Mouse (Mus musculus) frontal cortex, adult (tissue): ENCODE measurements at regions not wholly inside any gene's neighbourhood (a gene's known extent, or its start where the extent isn't known, plus 50 kb on each side); places are given as distances from the start of the nearest gene placed in this dataset.

Experiments
- ATAC-seq: cut with Nextera tagmentation; 2 replicates; pipeline ENCODE4 v1.9.2; 2017; ENCODE audit warnings: mild to moderate bottlenecking, moderate library complexity, mixed read lengths; ENCODE audit not compliant: low TSS enrichment

- ATAC-seq: no peak
Measured at GRCm38 (mm10) chr1:35961923-35962322, 106.3 kb upstream of the Hs6st1 start.

- ATAC-seq: no peak
Measured at GRCm38 (mm10) chr1:35968489-35968888, 99.7 kb upstream of the Hs6st1 start.

- no peak for ATAC-seq
Measured at GRCm38 (mm10) chr1:35971435-35972189, 96.6 kb upstream of the Hs6st1 start.

- ATAC-seq: no peak
Measured at GRCm38 (mm10) chr1:35972190-35972584, 96.0 kb upstream of the Hs6st1 start.

DNA sequence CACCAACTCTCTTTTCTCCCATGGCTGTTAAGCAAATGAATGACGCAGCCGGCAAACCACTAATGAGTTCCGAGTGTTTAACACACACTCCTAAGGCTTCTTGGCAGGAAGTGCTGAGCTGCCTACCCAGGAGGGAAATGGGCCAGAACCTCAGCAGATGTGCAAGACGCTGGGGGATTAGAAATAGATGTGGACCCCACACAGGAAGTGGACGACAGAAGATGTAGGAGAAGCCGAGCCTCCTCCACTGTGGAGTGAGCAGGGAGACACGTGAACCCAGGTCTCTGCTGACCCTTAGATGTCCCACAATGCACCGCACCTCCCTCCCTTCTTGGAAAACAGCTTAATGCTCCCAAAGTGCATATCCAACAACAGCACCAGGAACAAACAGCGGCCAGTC lies 94.8 kb upstream of the Hs6st1 start:
- peak; percentile 31; the same call in 1 of the 2 replicates for ATAC-seq

DNA sequence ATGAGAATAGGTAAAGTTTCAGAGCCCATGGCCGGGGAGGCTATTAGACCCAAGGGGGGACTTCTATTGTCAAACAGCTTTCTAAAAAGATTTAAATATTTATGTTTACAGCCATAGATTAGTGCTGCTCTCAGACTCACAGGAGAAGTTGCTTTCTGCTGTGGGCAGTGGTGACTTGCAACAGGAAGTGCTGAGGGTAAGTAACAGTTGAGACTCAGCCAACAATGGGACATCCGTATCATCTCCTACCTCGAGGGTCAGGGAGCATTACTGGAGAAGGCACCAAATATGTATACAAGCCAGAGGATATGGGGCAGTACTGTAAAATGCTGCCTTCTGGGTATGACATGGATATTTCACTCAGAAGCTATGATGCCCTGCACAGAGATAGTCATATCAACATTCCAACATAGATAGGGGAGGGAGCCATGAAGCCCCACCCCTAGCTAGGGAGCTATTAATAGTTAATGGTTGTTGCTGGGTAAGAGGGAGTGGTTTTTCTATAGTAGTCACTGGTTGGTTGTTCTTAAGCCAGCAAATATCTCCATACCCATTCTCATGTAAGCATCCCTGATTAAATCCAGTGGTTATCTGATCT lies 92.5 kb upstream of the Hs6st1 start:
- ATAC-seq: no peak

DNA sequence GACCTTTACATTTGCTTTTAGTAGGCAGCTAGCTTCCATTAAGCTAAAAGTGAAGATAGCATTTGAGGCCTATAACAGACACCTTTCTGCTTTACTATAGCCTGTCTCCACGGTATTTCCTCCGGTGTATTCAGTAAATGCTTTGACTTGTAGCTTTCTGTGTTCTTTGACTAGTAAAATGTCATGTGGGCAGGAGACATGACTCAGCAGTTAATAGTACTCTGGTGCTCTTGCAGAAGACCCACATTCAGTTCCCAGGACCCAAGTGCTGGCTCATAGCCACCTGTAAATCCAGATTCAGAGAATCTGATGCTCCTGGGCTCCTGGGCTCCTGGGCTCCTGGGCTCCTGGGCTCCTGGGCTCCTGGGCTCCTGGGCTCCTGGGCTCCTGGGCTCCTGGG lies 91.7 kb upstream of the Hs6st1 start:
- ATAC-seq: no peak

- no peak for ATAC-seq
Measured at GRCm38 (mm10) chr1:35978116-35978515, 90.1 kb upstream of the Hs6st1 start.

- no peak for ATAC-seq
Measured at GRCm38 (mm10) chr1:35978766-35979165, 89.4 kb upstream of the Hs6st1 start.

DNA sequence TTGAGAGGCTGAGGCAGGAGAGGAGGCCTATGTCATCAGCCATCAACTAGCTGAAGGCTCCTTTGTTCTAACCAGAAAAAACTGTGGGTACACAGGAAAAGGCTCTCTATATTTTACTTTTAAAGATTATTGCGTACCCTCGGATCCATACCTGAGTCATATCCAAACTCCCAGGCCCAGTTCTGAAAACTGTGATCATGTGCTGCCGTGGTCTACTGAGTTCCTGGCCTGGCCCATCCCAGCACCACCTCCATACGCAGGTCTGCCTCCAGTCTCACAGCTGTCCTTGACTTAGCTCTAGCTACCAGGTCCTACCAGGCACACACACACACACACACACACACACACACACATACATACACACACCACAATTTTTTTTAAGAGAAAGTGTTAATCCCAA lies 87.0 kb upstream of the Hs6st1 start:
- ATAC-seq: no peak

DNA sequence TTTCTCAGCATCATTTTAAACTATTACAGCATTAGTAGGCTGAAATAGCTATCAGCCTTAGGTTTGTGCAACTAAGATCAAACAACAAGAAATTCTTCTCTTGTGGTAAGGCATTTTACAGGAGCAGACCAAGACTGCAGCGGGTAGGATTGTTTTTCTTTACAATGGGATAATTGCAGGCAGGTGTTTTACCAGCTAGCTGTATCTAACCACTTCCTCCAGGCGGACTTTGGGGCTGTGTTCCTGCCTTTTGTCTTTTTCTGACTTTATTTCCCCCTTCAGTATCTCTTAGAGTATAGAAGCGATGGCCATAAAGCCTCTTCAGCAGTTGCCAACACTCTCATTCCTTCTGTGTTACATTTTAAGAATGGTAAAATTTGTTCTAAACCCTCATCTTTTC lies 84.8 kb upstream of the Hs6st1 start:
- ATAC-seq: no peak

DNA sequence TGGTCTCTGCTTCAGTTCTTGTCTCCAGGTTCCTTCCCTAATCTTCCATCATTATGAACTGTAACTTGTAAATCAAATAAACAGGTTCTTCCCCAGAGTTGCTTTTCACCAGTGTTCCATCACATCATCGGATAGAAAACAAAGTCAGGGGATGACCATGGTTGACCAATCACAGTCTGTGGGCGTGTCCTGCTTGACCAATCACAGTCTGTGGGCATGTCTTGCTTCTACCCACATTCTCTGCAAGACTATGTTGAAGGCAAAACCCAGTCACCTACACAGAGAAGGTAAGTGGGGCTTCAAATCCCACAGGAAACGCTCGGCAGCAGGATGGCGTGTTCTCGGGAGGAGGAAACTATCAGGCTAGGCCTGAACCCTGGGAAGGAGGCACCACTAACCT lies 82.9 kb upstream of the Hs6st1 start:
- ATAC-seq: no peak

DNA sequence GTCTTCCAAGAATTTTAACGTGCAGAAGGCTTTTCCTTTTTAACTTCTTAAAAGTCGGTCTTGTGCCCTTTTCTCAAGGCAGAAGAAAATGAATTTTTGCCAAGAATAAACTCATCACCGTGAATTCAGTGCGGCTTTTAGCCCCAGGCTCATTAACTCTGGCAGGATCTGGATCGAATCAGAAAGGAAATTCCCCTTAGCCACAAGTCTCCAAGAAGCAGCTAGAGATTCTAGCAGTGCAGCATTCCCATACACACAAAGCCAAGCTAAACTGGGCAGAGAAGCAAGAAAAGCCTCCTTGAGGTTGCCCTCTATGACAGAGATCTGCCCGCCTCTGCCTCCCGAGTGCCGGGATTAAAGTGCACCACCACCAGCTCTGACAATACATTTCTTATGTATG lies 81.5 kb upstream of the Hs6st1 start:
- no peak for ATAC-seq

DNA sequence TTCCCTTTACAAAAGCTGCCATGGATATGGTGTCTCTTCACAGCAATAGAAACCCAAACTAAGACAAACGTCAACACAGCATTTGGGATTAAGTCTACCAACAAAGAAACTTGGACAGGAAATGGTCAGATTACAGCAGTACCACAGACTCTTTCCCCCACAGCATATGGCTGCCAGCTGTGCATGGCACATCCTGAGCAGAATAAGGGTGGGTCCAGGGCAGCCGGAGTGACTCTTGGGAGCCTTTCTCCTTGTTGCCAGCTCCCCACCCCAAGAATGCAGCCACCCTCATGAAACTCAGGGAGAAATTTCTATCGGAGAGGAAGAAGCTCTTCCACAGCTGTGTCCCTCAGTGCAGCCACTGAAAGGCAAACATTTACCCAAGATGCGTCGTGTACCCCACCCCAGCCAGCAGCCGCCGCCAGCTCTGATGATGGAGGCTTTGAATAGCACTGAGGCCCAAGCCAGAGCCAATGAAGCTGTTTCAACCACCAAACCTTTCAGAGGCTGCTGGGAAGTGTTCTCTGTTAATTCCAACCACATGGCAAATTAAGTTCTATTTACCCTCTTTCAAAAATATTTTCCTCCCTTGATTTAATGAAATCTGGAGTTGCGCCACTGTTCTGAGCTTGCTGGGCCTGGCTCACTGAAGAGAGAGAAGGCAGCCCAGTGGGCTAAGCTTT lies 75.8 kb upstream of the Hs6st1 start:
- ATAC-seq: no peak

DNA sequence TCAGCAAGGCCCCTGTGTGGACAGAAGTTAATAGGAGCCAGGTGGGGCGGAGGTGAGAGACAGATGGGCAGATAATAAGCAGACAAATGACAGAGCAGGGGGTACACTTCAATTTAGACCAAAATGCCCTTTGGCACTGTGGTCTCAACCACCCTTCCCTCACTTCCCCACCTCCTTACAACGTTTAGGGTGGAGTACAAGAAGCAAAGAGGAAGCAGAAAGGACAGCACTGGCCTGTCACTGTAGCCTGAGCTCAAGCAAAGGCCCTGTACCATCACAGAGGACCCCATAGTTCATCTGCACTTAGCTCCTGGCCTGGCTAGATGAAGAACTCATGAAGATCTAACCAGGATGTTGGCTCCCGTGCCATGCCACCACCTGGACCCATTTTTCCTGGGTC lies 75.3 kb upstream of the Hs6st1 start:
- no peak for ATAC-seq

DNA sequence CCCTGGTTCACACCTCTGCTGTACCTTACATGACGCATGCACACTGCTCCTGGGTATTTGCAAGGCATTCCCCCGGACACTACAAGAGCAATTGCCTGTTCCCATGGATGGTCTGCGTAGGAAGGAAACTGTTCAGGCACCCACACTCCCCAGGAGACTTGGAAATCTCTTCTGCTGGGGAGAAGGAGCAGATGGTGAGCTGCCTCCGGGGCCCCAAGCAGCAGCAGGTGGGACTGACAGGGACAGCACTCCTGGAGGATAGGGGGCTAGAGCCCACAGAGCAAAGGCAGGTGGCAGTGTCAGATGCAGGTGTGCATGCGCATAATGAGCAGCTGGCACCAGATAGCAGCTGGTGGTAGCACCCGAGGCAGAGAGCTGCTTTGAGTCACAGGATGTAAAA lies 72.5 kb upstream of the Hs6st1 start:
- peak; percentile 95 for ATAC-seq

DNA sequence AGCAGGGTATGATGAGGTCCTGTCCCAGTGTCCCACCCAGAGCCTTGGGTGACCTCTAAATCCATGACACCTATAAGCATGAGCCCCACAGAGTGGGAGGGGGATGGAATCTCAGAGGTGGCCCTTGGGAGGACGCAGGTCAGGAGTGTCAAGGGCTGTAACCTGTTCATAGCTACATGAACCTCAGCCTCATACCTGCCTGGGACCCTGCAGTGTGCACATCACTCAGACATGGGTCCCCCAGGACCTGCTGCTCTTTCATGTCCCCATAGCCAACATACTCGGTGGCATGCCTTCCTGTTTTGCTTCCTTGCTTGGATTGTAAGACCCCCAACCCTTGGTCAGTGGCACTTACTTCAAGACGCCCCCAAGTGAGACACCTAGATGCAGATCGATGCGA lies 66.9 kb upstream of the Hs6st1 start:
- no peak for ATAC-seq

- ATAC-seq: no peak
Measured at GRCm38 (mm10) chr1:36001821-36002220, 66.4 kb upstream of the Hs6st1 start.

GRCm38 (mm10) chr1:36003592-36003991 lies 64.6 kb upstream of the Hs6st1 start:
- ATAC-seq: no peak

GRCm38 (mm10) chr1:36008598-36008997 lies 59.6 kb upstream of the Hs6st1 start:
- no peak for ATAC-seq

DNA sequence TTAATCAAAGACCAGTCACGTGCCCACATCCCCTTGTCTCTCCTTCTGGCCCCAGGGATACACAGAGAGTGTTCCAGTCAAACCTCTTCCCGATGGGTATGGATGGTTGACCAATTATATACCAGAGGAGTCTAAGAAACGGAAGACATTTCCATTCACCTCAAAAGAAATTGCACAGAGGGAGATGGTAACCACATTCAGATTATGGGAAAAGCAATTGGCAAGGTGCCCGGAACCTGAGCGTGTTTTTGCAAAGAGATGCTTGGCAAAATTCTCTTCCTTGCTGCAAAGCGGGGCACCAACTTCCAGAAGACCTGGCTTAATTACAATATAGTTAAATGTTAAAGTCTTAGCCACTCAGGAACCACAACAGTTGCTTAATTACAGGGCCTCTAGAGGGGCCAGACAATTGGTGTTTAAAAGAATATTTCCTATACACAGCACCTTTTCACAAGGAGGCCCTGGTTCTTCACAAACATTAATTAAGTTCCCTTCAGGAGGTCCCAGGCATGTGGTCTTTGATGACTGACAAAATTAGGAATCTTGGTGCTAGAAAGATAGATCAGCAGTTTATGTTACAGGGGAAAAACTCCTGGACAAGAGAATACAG lies 59.1 kb upstream of the Hs6st1 start:
- 0 out of 2 replicates have a peak, but pooled peaks have one; percentile 52 for ATAC-seq

DNA sequence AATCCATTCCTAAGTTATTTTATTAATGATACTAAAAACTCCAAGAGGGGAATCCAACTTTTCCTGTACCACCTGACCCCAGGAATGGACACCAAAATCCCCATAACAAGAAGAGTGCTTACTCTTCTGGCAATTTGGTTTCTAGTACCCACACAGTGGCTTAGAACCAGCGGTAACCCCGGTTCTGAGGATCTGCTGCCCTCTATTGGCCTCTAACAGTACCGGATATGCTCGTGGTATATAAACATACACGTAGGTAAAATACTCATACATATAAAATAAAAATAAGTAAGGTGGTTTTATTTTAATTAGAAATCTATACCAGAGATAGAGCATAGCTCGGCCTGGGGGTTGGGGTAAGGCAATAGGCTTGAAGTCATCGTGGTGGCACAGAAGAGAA lies 58.0 kb upstream of the Hs6st1 start:
- ATAC-seq: no peak

DNA sequence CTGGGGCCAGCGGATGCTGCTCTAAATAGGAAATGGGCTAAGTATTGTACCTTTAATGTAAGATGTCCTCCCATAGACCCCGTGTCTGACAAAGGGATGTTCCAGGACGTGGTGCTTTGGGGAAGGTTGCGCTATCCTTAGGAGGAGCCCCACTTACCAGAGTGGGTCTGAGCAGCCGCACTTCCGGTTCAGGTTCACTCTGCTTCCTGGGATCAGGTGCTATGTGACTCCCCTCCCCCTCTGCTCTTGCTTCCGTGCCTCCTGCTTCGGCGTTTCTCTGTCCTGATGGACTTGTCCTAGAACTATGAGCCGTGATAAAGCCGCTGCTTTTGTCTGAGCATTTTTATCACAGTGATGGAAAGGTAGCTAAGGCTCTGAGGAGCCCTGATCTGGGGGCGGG lies 57.4 kb upstream of the Hs6st1 start:
- ATAC-seq: no peak
